Mouse (Mus musculus): Measurements from ENCODE around the gene Olfr1257. TPM values are rescaled to one million over a fixed set of nuclear protein-coding genes. Genes with fewer than 3 reads are reported as not detected.
"Not testable (repeated sequence)": the region's sequence is repeated elsewhere in the genome, so short reads cannot be mapped to it uniquely, and the experiment has no call there.

Olfr1257 gene
- not detected in 2 replicates for polyA plus RNA-seq (2011; ENCODE audit: insufficient read depth, insufficient read length, low read depth, missing spikeins)

GRCm38 (mm10) chr2:89878137-89878536, at the start of gene Olfr1257:
Gene Olfr1257, plus strand, starts transcription at chr2:89878437.
- peaks cover 2% of the 10 kb centered on the region for H3K9me3 ChIP-seq (replicated peaks; ENCODE audit: control insufficient read depth, insufficient read depth, low read length, poor library complexity, severe bottlenecking)
- H3K27ac ChIP-seq (ENCODE audit: insufficient read depth, low read length) = no peak within 1 kb of the TSS
- H3K36me3 ChIP-seq (ENCODE audit: control insufficient read depth, insufficient read depth, low read length, poor library complexity, severe bottlenecking) = no peaks in the 10 kb centered on the region
- no peaks in the 10 kb centered on the region for H3K4me1 ChIP-seq (ENCODE audit: control insufficient read depth, insufficient read depth, low read length)
- no peaks in the 10 kb centered on the region for H3K27me3 ChIP-seq (ENCODE audit: control insufficient read depth, insufficient read depth, low read length, poor library complexity, severe bottlenecking)
- no peak for TF ChIP-seq POLR2A (IDR thresholded peaks at IDR 0.05; ENCODE audit: insufficient read depth, low read length)
- TF ChIP-seq CTCF (IDR thresholded peaks at IDR 0.05; ENCODE audit: low read depth, low read length) = no peak
- no peak for TF ChIP-seq EP300 (IDR thresholded peaks at IDR 0.05; ENCODE audit: insufficient read depth, low read depth, low read length)
- H3K4me3 ChIP-seq (ENCODE audit: low read depth, low read length) = no peak within 1 kb of the TSS
- H3K9ac ChIP-seq (ENCODE audit: low read depth, poor library complexity, severe bottlenecking) = no peak within 1 kb of the TSS

GRCm38 (mm10) chr2:89841455-89841854, 36.8 kb upstream of the Olfr1257 start, which contains the start of gene Olfr1256:
Gene Olfr1256, minus strand, starts transcription at chr2:89841555.
- no peak within 1 kb of the TSS for H3K27ac ChIP-seq (ENCODE audit: insufficient read depth, low read length)
- no peak within 1 kb of the TSS for H3K4me3 ChIP-seq (ENCODE audit: low read depth, low read length)
- TF ChIP-seq POLR2A (IDR thresholded peaks at IDR 0.05; ENCODE audit: insufficient read depth, low read length) = no peak
- no peaks in the 10 kb centered on the region for H3K4me1 ChIP-seq (ENCODE audit: control insufficient read depth, insufficient read depth, low read length)
- no peaks in the 10 kb centered on the region for H3K9me3 ChIP-seq (replicated peaks; ENCODE audit: control insufficient read depth, insufficient read depth, low read length, poor library complexity, severe bottlenecking)
- H3K27me3 ChIP-seq (ENCODE audit: control insufficient read depth, insufficient read depth, low read length, poor library complexity, severe bottlenecking) = no peaks in the 10 kb centered on the region
- H3K36me3 ChIP-seq (ENCODE audit: control insufficient read depth, insufficient read depth, low read length, poor library complexity, severe bottlenecking) = no peaks in the 10 kb centered on the region
- no peak within 1 kb of the TSS for H3K9ac ChIP-seq (ENCODE audit: low read depth, poor library complexity, severe bottlenecking)

- Histone ChIP-seq H3K4me1 (ENCODE audit: control insufficient read depth, insufficient read depth, low read length) (no peaks in the 10 kb centered on the region), H3K9me3 (replicated peaks; ENCODE audit: control insufficient read depth, insufficient read depth, low read length, poor library complexity, severe bottlenecking) (no peaks in the 10 kb centered on the region), H3K27me3 (ENCODE audit: control insufficient read depth, insufficient read depth, low read length, poor library complexity, severe bottlenecking) (no peaks in the 10 kb centered on the region), H3K27ac (ENCODE audit: insufficient read depth, low read length) (no peak within 1 kb of the TSS), H3K9ac (ENCODE audit: low read depth, poor library complexity, severe bottlenecking) (no peak within 1 kb of the TSS), H3K4me3 (ENCODE audit: low read depth, low read length) (no peak within 1 kb of the TSS), H3K36me3 (ENCODE audit: control insufficient read depth, insufficient read depth, low read length, poor library complexity, severe bottlenecking) (no peaks in the 10 kb centered on the region)
- TF ChIP-seq POLR2A (IDR thresholded peaks at IDR 0.05; ENCODE audit: insufficient read depth, low read length) = no peak
- no peak for TF ChIP-seq EP300 (IDR thresholded peaks at IDR 0.05; ENCODE audit: insufficient read depth, low read depth, low read length)
- TF ChIP-seq CTCF (IDR thresholded peaks at IDR 0.05; ENCODE audit: low read depth, low read length) = no peak
Measured at GRCm38 (mm10) chr2:89848105-89848504, 30.1 kb upstream of the Olfr1257 start, which contains the start of gene Olfr48. Gene Olfr48, minus strand, starts transcription at chr2:89848205.

- no peak overlapping the region for H3K9ac ChIP-seq (ENCODE audit: low read depth, poor library complexity, severe bottlenecking)
- H3K27me3 ChIP-seq (ENCODE audit: control insufficient read depth, insufficient read depth, low read length, poor library complexity, severe bottlenecking) = no peaks in the 10 kb centered on the region
- no peaks in the 10 kb centered on the region for H3K36me3 ChIP-seq (ENCODE audit: control insufficient read depth, insufficient read depth, low read length, poor library complexity, severe bottlenecking)
- no peak overlapping the region for H3K4me3 ChIP-seq (ENCODE audit: low read depth, low read length)
- H3K27ac ChIP-seq (ENCODE audit: insufficient read depth, low read length) = no peak overlapping the region
- TF ChIP-seq EP300 (IDR thresholded peaks at IDR 0.05; ENCODE audit: insufficient read depth, low read depth, low read length) (no peak), CTCF (IDR thresholded peaks at IDR 0.05; ENCODE audit: low read depth, low read length) (no peak), POLR2A (IDR thresholded peaks at IDR 0.05; ENCODE audit: insufficient read depth, low read length) (no peak)
- no peaks in the 10 kb centered on the region for H3K4me1 ChIP-seq (ENCODE audit: control insufficient read depth, insufficient read depth, low read length)
- H3K9me3 ChIP-seq (replicated peaks; ENCODE audit: control insufficient read depth, insufficient read depth, low read length, poor library complexity, severe bottlenecking) = no peaks in the 10 kb centered on the region
Measured at GRCm38 (mm10) chr2:89849230-89849629, 29.0 kb upstream of the Olfr1257 start.

GRCm38 (mm10) chr2:89912616-89913015, 34.4 kb downstream of the Olfr1257 start:
- peak overlapping the region; percentile 36; the same call in 1 of the 2 replicates for H3K9ac ChIP-seq (ENCODE audit: low read depth, poor library complexity, severe bottlenecking)
- not testable (repeated sequence) for H3K27ac ChIP-seq (ENCODE audit: insufficient read depth, low read length); H3K9me3 ChIP-seq (replicated peaks; ENCODE audit: control insufficient read depth, insufficient read depth, low read length, poor library complexity, severe bottlenecking); H3K27me3 ChIP-seq (ENCODE audit: control insufficient read depth, insufficient read depth, low read length, poor library complexity, severe bottlenecking); H3K36me3 ChIP-seq (ENCODE audit: control insufficient read depth, insufficient read depth, low read length, poor library complexity, severe bottlenecking); H3K4me1 ChIP-seq (ENCODE audit: control insufficient read depth, insufficient read depth, low read length)
- H3K4me3 ChIP-seq (ENCODE audit: low read depth, low read length) = peak overlapping the region; percentile 77

- H3K4me3 ChIP-seq (ENCODE audit: low read depth, low read length) = no peak within 1 kb of the TSS
- no peaks in the 10 kb centered on the region for H3K36me3 ChIP-seq (ENCODE audit: control insufficient read depth, insufficient read depth, low read length, poor library complexity, severe bottlenecking)
- no peaks in the 10 kb centered on the region for H3K9me3 ChIP-seq (replicated peaks; ENCODE audit: control insufficient read depth, insufficient read depth, low read length, poor library complexity, severe bottlenecking)
- H3K9ac ChIP-seq (ENCODE audit: low read depth, poor library complexity, severe bottlenecking) = no peak within 1 kb of the TSS
- TF ChIP-seq CTCF (IDR thresholded peaks at IDR 0.05; ENCODE audit: low read depth, low read length) (no peak), EP300 (IDR thresholded peaks at IDR 0.05; ENCODE audit: insufficient read depth, low read depth, low read length) (no peak), POLR2A (IDR thresholded peaks at IDR 0.05; ENCODE audit: insufficient read depth, low read length) (no peak)
- no peaks in the 10 kb centered on the region for H3K4me1 ChIP-seq (ENCODE audit: control insufficient read depth, insufficient read depth, low read length)
- no peaks in the 10 kb centered on the region for H3K27me3 ChIP-seq (ENCODE audit: control insufficient read depth, insufficient read depth, low read length, poor library complexity, severe bottlenecking)
- H3K27ac ChIP-seq (ENCODE audit: insufficient read depth, low read length) = no peak within 1 kb of the TSS
Measured at GRCm38 (mm10) chr2:89927009-89927408, 48.8 kb downstream of the Olfr1257 start, which contains the start of gene Olfr1258. Gene Olfr1258, plus strand, starts transcription at chr2:89927309.

Other genes with a start within 250 kb of the Olfr1257 start
- gene Olfr1249, start 243.5 kb upstream of the Olfr1257 start, polyA plus RNA-seq (2011; ENCODE audit: insufficient read depth, insufficient read length, low read depth, missing spikeins) = not detected in 2 replicates
- gene Olfr1250, start 217.0 kb upstream of the Olfr1257 start, polyA plus RNA-seq (2011; ENCODE audit: insufficient read depth, insufficient read length, low read depth, missing spikeins) = not detected in 2 replicates
- gene Olfr1251, start 206.5 kb upstream of the Olfr1257 start, polyA plus RNA-seq (2011; ENCODE audit: insufficient read depth, insufficient read length, low read depth, missing spikeins) = not detected in 2 replicates
- not detected in 2 replicates for gene Olfr1252, start 153.4 kb upstream of the Olfr1257 start, polyA plus RNA-seq (2011; ENCODE audit: insufficient read depth, insufficient read length, low read depth, missing spikeins)
- gene Olfr1253, start 121.3 kb upstream of the Olfr1257 start, polyA plus RNA-seq (2011; ENCODE audit: insufficient read depth, insufficient read length, low read depth, missing spikeins) = not detected in 2 replicates
- not detected in 2 replicates for gene Olfr1254, start 84.8 kb upstream of the Olfr1257 start, polyA plus RNA-seq (2011; ENCODE audit: insufficient read depth, insufficient read length, low read depth, missing spikeins)
- gene Olfr1255, start 66.4 kb upstream of the Olfr1257 start, polyA plus RNA-seq (2011; ENCODE audit: insufficient read depth, insufficient read length, low read depth, missing spikeins) = not detected in 2 replicates
- gene Olfr1256, start 36.9 kb upstream of the Olfr1257 start, polyA plus RNA-seq (2011; ENCODE audit: insufficient read depth, insufficient read length, low read depth, missing spikeins) = not detected in 2 replicates
- gene Olfr48, start 30.2 kb upstream of the Olfr1257 start, polyA plus RNA-seq (2011; ENCODE audit: insufficient read depth, insufficient read length, low read depth, missing spikeins) = not detected in 2 replicates
- gene Olfr1258, start 48.9 kb downstream of the Olfr1257 start, polyA plus RNA-seq (2011; ENCODE audit: insufficient read depth, insufficient read length, low read depth, missing spikeins) = not detected in 2 replicates
- not detected in 2 replicates for gene Olfr1259, start 70.2 kb downstream of the Olfr1257 start, polyA plus RNA-seq (2011; ENCODE audit: insufficient read depth, insufficient read length, low read depth, missing spikeins)
- gene Olfr1260, start 95.9 kb downstream of the Olfr1257 start, polyA plus RNA-seq (2011; ENCODE audit: insufficient read depth, insufficient read length, low read depth, missing spikeins) = not detected in 2 replicates
- not detected in 2 replicates for gene Olfr1261, start 112.8 kb downstream of the Olfr1257 start, polyA plus RNA-seq (2011; ENCODE audit: insufficient read depth, insufficient read length, low read depth, missing spikeins)
- gene Olfr1262, start 121.7 kb downstream of the Olfr1257 start, polyA plus RNA-seq (2011; ENCODE audit: insufficient read depth, insufficient read length, low read depth, missing spikeins) = not detected in 2 replicates
- not detected in 2 replicates for gene Olfr1263, start 133.7 kb downstream of the Olfr1257 start, polyA plus RNA-seq (2011; ENCODE audit: insufficient read depth, insufficient read length, low read depth, missing spikeins)
- gene Olfr1264, start 147.1 kb downstream of the Olfr1257 start, polyA plus RNA-seq (2011; ENCODE audit: insufficient read depth, insufficient read length, low read depth, missing spikeins) = not detected in 2 replicates
- gene Olfr1265, start 156.9 kb downstream of the Olfr1257 start, polyA plus RNA-seq (2011; ENCODE audit: insufficient read depth, insufficient read length, low read depth, missing spikeins) = not detected in 2 replicates
- gene Olfr140, start 185.2 kb downstream of the Olfr1257 start, polyA plus RNA-seq (2011; ENCODE audit: insufficient read depth, insufficient read length, low read depth, missing spikeins) = not detected in 2 replicates
- gene Olfr1269, start 243.0 kb downstream of the Olfr1257 start, polyA plus RNA-seq (2011; ENCODE audit: insufficient read depth, insufficient read length, low read depth, missing spikeins) = not detected in 2 replicates

All from ES-Bruce4 (cell line).